Mouse (Mus musculus): Measurements from ENCODE around the gene Mpnd.

Gene Mpnd

GRCm38 (mm10) chr17:55986030-55986961 lies 19.2 kb upstream of the Mpnd start, which contains the start of gene Fsd1:
Gene Fsd1 (plus strand): TSS chr17:55986509.
- no peak for DNase-seq (ENCODE audit: low spot score in 2 of 2)

DNA sequence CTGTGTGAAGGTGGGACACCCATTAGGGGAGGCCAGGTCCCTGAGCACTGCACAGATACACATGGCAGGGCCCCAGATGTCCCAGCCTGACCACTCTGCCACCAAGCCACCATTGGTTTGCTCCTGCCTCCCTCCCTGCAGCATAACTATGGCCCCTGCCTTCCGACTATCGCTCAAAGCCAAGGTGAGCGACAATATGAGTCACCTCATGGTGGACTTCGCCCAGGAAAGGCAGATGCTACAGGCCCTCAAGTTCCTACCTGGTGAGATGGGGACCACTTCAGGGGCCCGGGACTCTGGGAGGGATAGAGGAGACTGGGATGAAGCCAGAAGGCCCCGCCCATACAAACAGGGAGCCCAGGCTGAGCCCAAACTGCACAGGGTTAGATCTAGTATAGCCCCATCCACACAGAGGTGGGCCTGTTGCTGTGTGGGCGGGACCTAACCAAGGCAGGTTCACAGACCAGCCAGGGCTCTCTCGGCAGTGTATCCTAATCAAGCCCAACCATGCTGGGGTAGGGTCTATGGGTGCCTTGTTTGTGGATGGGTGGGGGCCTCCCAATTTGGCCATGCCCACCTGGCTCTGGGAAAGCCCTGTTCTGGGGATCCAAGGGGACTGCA lies 15.1 kb upstream of the Mpnd start:
- DNase-seq (ENCODE audit: low spot score in 2 of 2): no peak

DNA sequence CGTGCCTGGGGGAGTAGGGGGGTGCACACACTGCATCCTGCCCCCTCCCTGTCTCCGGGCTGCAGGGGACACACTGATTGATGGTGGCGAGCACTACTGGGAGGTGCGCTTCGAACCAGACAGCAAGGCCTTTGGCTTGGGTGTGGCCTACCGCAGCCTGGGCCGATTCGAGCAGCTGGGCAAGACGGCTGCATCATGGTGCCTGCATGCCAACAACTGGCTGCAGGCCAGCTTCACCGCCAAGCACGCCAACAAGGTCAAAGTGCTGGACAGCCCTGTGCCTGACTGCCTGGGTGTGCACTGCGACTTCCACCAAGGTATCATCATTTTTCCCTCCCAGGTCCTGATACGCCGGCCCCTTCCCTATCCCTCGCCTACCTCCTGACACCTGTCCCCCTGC lies 9.5 kb upstream of the Mpnd start:
- no peak for DNase-seq (ENCODE audit: low spot score in 2 of 2)

DNA sequence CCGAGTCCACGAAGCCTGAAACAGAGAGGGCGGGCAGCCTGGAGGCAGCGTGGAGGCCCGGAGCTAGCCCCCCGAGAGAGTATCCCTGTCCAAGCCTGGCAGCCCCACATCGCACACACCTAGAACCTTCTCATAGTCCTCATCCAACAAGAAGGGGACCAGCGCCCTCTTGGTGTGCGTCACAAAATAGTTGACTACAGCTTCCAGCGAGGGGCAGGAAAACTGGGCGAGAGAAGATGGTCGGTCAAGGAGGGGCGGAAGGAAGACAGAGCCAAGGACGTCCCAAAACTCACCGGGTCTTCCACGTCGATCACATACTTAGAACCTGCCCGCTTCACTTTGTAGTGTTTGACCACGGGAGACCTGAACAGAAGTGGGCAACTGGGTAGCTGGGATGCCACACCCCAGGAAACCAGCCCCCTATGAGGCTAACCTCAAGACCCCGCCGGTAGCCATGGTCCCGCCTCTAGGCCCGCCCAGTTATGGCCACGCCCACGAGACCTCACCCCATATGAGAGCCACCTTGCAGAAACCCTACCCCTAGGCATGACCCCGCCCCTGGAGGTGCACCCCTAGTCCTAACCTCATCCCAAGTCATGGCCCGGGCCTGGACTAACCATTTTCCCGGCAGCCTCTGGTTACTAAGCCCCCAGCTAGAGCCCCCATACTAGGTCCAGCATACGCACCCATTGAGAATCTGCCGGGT lies 5.6 kb upstream of the Mpnd start:
- DNase-seq (ENCODE audit: low spot score in 2 of 2): no peak

DNA sequence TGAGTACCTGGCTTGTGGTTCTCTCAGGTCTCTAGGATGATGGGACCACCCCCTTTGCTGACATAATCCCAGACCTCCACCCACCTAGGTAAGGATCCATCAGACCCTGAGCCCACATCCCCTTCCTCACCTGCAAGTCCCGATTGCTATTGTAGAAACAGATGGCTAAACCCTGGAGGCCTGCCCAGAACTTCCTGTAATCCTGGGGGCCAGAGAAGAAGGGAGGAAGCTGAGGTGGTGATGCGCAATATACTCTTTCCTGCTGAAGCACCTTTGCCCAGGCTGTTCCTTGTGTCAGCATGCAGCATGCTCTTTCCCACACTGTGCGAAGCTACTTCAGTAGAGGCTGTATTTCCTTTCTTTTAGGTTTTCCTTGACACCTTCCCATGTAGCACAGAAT lies 2.5 kb upstream of the Mpnd start:
- DNase-seq (ENCODE audit: low spot score in 2 of 2): no peak

GRCm38 (mm10) chr17:56006956-56007355 lies 1.4 kb downstream of the Mpnd start:
- DNase-seq (ENCODE audit: low spot score in 2 of 2): no peak

DNA sequence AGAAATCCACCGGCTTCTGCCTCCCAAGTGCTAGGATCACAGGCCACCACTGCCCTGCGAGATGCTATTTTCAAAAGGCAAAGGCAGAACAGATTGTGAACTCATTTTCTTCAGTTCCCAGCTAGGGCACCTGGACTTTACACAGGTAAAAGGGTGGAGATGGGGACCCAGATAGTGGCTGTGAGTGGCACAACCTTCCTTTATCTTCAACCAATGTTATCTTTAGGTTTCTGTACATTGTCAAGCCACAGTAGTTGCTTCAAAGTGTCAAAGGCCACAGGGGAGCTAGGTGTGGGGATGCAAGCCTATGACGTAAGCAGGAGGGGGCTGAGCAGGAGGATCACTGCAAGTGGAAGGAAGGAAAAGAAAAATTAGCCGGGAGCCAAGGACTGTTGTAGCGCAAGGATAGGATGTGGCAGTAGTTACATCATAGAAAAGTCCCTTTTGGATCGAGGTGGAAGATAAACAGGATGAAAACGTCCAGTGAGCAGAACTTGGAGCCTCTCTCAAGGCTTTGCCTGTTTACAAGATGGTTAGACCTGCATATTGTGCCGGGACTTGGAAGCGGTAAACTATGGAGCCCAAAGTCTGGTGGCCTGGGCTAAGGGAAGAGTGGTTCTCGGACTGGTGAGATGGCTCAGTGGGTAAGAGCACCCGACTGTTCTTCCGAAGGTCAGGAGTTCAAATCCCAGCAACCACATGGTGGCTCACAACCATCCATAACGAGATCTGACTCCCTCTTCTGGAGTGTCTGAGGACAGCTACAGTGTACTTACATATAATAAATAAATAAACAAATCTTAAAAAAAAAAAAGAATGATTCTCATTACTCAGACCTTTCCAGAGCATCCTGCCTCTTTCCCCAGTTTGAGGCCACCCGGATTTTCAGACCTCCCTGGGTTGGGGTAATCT lies 2.2 kb downstream of the Mpnd start:
- no peak for DNase-seq (ENCODE audit: low spot score in 2 of 2)

- DNase-seq (ENCODE audit: low spot score in 2 of 2): peak; percentile 92
Observed at GRCm38 (mm10) chr17:56008356-56009087, 3.0 kb downstream of the Mpnd start.

- DNase-seq (ENCODE audit: low spot score in 2 of 2): peak; percentile 91 to 92
Observed at GRCm38 (mm10) chr17:56009088-56009961, 3.8 kb downstream of the Mpnd start.

- DNase-seq (ENCODE audit: low spot score in 2 of 2): no peak
Observed at GRCm38 (mm10) chr17:56009962-56010240, 4.4 kb downstream of the Mpnd start.

- no peak for DNase-seq (ENCODE audit: low spot score in 2 of 2)
Observed at GRCm38 (mm10) chr17:56010255-56010654, 4.7 kb downstream of the Mpnd start.

DNA sequence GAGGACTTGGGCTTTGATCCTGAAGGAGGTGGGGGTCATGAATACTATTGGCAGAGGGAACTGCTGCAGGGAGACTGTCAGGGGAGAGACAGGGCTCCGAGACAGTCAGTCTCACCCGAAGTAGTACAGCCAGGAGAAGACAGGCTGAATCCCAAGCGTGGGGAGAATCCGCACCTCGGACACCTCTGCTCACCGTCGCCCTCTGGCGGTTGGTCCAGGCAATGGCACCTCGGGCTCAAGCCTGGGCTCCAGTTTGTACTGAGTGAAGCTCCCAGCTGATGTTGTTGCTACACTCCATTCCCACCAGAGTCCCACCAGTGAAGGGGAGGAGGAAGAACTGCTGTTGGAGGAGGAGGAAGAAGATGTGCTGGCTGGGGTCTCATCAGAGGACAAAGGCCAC lies 5.2 kb downstream of the Mpnd start:
- DNase-seq (ENCODE audit: low spot score in 2 of 2): peak; percentile 57 to 66

- DNase-seq (ENCODE audit: low spot score in 2 of 2): no peak
Observed at GRCm38 (mm10) chr17:56011441-56011840, 5.9 kb downstream of the Mpnd start.

- DNase-seq (ENCODE audit: low spot score in 2 of 2): no peak
Observed at GRCm38 (mm10) chr17:56015293-56015692, 9.8 kb downstream of the Mpnd start.

GRCm38 (mm10) chr17:56016382-56016781 lies 10.9 kb downstream of the Mpnd start:
- DNase-seq (ENCODE audit: low spot score in 2 of 2): no peak

GRCm38 (mm10) chr17:56016793-56017785 lies 11.6 kb downstream of the Mpnd start:
- no peak for DNase-seq (ENCODE audit: low spot score in 2 of 2)

- DNase-seq (ENCODE audit: low spot score in 2 of 2): no peak
Observed at GRCm38 (mm10) chr17:56017848-56018247, 12.3 kb downstream of the Mpnd start.

DNA sequence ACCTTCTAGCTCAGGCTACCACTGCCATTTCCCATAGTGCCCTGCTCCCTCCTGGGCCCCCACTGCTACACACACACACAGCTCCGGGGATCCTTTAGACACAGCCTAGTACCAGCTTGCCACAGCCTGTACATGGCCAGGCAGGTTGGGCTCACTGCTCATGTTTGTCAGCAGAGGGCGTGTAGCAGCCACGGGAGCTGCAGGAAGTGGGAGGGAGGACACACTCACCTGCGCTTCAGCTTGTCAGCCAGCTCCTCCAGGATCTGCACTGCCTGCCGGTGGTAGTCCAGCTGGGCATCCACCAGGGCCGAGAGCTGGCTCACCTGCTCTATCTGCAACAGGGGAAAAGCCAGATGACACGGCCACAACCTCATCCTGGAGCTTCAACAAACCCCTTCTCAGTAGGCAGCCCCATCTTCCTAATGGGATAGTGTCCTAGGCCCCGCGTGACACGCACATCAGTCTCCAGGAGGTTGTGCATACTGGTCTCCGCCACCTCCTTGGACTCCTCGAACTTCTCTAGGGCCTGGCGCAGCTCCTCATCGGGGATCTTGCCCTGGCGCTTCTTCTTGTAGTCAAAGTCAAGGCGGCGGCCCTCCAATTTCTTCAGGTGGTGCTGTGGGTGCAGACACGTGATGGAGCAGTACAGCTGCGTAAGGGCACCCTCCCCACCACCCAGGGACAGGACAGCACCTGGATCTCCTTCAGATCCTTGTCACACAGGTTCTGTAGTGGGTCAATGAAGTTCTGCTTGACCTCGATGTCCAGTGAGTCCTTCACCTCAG lies 13.0 kb downstream of the Mpnd start:
- peak; percentile 53 to 58 for DNase-seq (ENCODE audit: low spot score in 2 of 2)

Data from spleen, postnatal 36 days (tissue).